Mouse (Mus musculus) cerebellum, postnatal 25 days (tissue): ENCODE results near the gene Stx7.

Source experiments
- DNase-seq, 2 experiments: peaks; one replicate each; pipeline ENCODE4 v3.0.0; 2021; ENCODE audit warnings: mixed read lengths in 2 of 2

The Stx7 gene

GRCm38 (mm10) chr10:24167978-24168583 lies 19.0 kb downstream of the Stx7 start:
- no peak for DNase-seq

- no peak for DNase-seq
Observed at GRCm38 (mm10) chr10:24168854-24169253, 19.8 kb downstream of the Stx7 start.

- no peak for DNase-seq
Observed at GRCm38 (mm10) chr10:24171906-24172459, 22.9 kb downstream of the Stx7 start.

- peak in 1 of 2 experiments; percentile 62 for DNase-seq
Observed at GRCm38 (mm10) chr10:24173210-24174001, 24.3 kb downstream of the Stx7 start.

GRCm38 (mm10) chr10:24190392-24190791 lies 41.3 kb downstream of the Stx7 start:
- no peak for DNase-seq

- no peak for DNase-seq
Observed at GRCm38 (mm10) chr10:24191977-24192376, 42.9 kb downstream of the Stx7 start.

- DNase-seq: no peak
Observed at GRCm38 (mm10) chr10:24199303-24199702, 50.2 kb downstream of the Stx7 start.

- no peak for DNase-seq
Observed at GRCm38 (mm10) chr10:24200099-24200498, 51.0 kb downstream of the Stx7 start.

- no peak for DNase-seq
Observed at GRCm38 (mm10) chr10:24210075-24210474, 61.0 kb downstream of the Stx7 start.

GRCm38 (mm10) chr10:24213297-24213696 lies 64.2 kb downstream of the Stx7 start:
- no peak for DNase-seq

- no peak for DNase-seq
Observed at GRCm38 (mm10) chr10:24217558-24218268, 68.6 kb downstream of the Stx7 start.

GRCm38 (mm10) chr10:24220931-24221330 lies 71.8 kb downstream of the Stx7 start:
- no peak for DNase-seq

GRCm38 (mm10) chr10:24222911-24223310 lies 73.8 kb downstream of the Stx7 start:
- DNase-seq: no peak

- DNase-seq: peak; percentile 16 to 26
Observed at GRCm38 (mm10) chr10:24223449-24224143, 74.5 kb downstream of the Stx7 start, which contains the start of gene Moxd1. Moxd1 (plus strand) TSS chr10:24223517.

- no peak for DNase-seq
Observed at GRCm38 (mm10) chr10:24224591-24224990, 75.5 kb downstream of the Stx7 start.

GRCm38 (mm10) chr10:24228318-24229183 lies 79.4 kb downstream of the Stx7 start:
- DNase-seq: no peak

- DNase-seq: peak in 1 of 2 experiments; percentile 9
Observed at GRCm38 (mm10) chr10:24232281-24232680, 83.2 kb downstream of the Stx7 start.

GRCm38 (mm10) chr10:24235426-24236283 lies 86.6 kb downstream of the Stx7 start:
- DNase-seq: no peak
